Mouse (Mus musculus) heart, embryonic 11.5 days (tissue): ENCODE measurements at regions not wholly inside any gene's neighbourhood (a gene's known extent, or its start where the extent isn't known, plus 50 kb on each side); places are given as distances from the start of the nearest gene placed in this dataset.

ENCODE experiments used
- ATAC-seq: fragments of 200-750 bp; cut with Nextera tagmentation; replicated peaks from 2 replicates; pipeline ENCODE4 v1.8.0; 2017; ENCODE audit warnings: moderate library complexity; ENCODE audit not compliant: insufficient number of reproducible peaks, low FRiP score, low TSS enrichment
- H3K27ac ChIP-seq: fragments of 300-500 bp; sonication (generic); 2 replicates; pipeline ENCODE4 v1.5.1; 2014; ENCODE audit warnings: mild to moderate bottlenecking, low read depth, low read length
- H3K27me3 ChIP-seq: fragments of 300-500 bp; sonication (generic); 2 replicates; pipeline ENCODE4 v1.6.1; 2014; ENCODE audit warnings: mild to moderate bottlenecking, low read length, mixed read lengths; ENCODE audit not compliant: control insufficient read depth, insufficient read depth
- H3K36me3 ChIP-seq: fragments of 300-500 bp; sonication (generic); 2 replicates; pipeline ENCODE4 v1.6.1; 2014; ENCODE audit warnings: mild to moderate bottlenecking, low read length, moderate library complexity, mixed read lengths; ENCODE audit not compliant: control insufficient read depth, insufficient read depth
- H3K4me1 ChIP-seq: fragments of 300-500 bp; sonication (generic); 2 replicates; pipeline ENCODE4 v1.6.1; 2014; ENCODE audit warnings: low read length; ENCODE audit not compliant: control insufficient read depth, insufficient read depth
- H3K4me2 ChIP-seq: fragments of 300-500 bp; sonication (generic); 2 replicates; pipeline ENCODE4 v1.6.1; 2014; ENCODE audit warnings: mild to moderate bottlenecking, moderate library complexity
- H3K4me3 ChIP-seq: fragments of 300-500 bp; sonication (generic); 2 replicates; pipeline ENCODE4 v1.5.1; 2014; ENCODE audit warnings: low read depth, low read length
- H3K9ac ChIP-seq: fragments of 300-500 bp; sonication (generic); 2 replicates; pipeline ENCODE4 v1.6.1; 2014; ENCODE audit warnings: mild to moderate bottlenecking, low read depth, low read length, moderate library complexity
- H3K9me3 ChIP-seq: fragments of 300-500 bp; sonication (generic); replicated peaks from 2 replicates; pipeline ENCODE4 v1.6.1; 2016; ENCODE audit warnings: low read length; ENCODE audit not compliant: control insufficient read depth
- WGBS: fragments of 180-500 bp; shearing (Covaris S2); extraction: QIAGEN DNeasy Blood & Tissue Kit; methylation state at CpG from one replicate; pipeline ENCODE4 v1.1.7; 2014; ENCODE audit not compliant: insufficient replicate concordance; 5-methylcytosine and 5-hydroxymethylcytosine counted together

GRCm38 (mm10) chr13:28425116-28425515 lies 167.8 kb downstream of the Gm11361 start:
- Histone ChIP-seq H3K27me3 (no peaks in the 10 kb centered on the region), H3K36me3 (no peaks in the 10 kb centered on the region), H3K9me3 (no peaks in the 10 kb centered on the region), H3K27ac (no peak overlapping the region), H3K4me3 (no peak overlapping the region), H3K4me2 (no peak overlapping the region), H3K9ac (no peak overlapping the region), H3K4me1 (peaks cover 26% of the 10 kb centered on the region)
- WGBS = 80% methylated on average over 3 of the region's 3 CpGs
- ATAC-seq = no peak

GRCm38 (mm10) chr13:28424446-28425059 lies 167.2 kb downstream of the Gm11361 start:
- no peak for ATAC-seq
- Histone ChIP-seq H3K4me1 (peaks cover 30% of the 10 kb centered on the region), H3K9ac (no peak overlapping the region), H3K9me3 (no peaks in the 10 kb centered on the region), H3K36me3 (no peaks in the 10 kb centered on the region), H3K4me3 (no peak overlapping the region), H3K4me2 (no peak overlapping the region), H3K27me3 (no peaks in the 10 kb centered on the region), H3K27ac (no peak overlapping the region)
- WGBS = 38% methylated on average over 8 of the region's 8 CpGs

DNA sequence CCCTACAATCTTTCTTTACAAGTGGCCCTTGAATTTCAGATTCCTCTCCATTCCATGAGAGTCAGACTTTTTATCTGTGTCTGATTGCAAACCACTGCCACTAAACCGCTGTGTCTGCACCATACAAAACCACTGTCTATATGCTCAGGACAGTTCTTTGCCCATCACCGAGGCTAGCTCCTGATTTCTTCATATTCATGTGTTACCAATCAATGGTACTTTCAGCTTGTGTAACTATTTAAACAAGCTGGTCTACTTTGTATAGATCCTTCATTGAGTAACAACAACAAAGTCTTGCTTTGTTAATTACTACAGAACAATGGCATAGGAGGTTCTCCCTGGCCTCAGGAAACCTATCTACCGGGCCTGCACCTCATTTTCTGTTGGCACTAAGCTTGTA lies 164.0 kb downstream of the Gm11361 start:
- Histone ChIP-seq H3K36me3 (no peaks in the 10 kb centered on the region), H3K9ac (no peak overlapping the region), H3K4me1 (peaks cover 56% of the 10 kb centered on the region), H3K4me2 (peak overlapping the region; percentile 4; the same call in 1 of the 2 replicates), H3K9me3 (no peaks in the 10 kb centered on the region), H3K27me3 (no peaks in the 10 kb centered on the region), H3K4me3 (no peak overlapping the region), H3K27ac (0 out of 2 replicates have a peak overlapping the region, but pooled peaks have one; percentile 29)
- WGBS = 45% methylated on average over 3 of the region's 3 CpGs
- no peak for ATAC-seq

DNA sequence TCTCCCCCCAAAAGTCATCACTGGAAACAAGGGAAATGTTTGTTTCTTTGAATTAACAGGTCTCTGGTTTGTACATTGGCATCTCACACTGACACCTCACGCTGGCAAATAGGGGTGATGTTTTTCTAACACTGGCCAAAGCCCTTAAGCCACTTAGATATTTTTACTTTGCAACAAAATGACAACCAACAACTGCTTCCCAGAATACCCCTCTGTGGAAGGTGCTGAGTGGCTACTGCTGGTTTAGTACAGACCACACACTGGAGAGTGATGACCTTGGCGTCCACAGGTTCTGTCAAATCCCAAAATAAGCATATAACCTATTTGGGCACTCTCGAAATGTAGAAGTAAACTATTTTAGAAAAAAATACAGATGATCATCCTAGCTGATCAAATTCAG lies 163.3 kb downstream of the Gm11361 start:
- Histone ChIP-seq H3K4me2 (no peak overlapping the region), H3K4me1 (peaks cover 59% of the 10 kb centered on the region), H3K36me3 (no peaks in the 10 kb centered on the region), H3K4me3 (no peak overlapping the region), H3K27ac (0 out of 2 replicates have a peak overlapping the region, but pooled peaks have one; percentile 29), H3K27me3 (no peaks in the 10 kb centered on the region), H3K9me3 (no peaks in the 10 kb centered on the region), H3K9ac (no peak overlapping the region)
- WGBS = 52% methylated on average over 3 of the region's 3 CpGs
- no peak for ATAC-seq

- H3K4me3 ChIP-seq = no peak overlapping the region
- no peaks in the 10 kb centered on the region for H3K9me3 ChIP-seq
- no peaks in the 10 kb centered on the region for H3K27me3 ChIP-seq
- H3K27ac ChIP-seq = no peak overlapping the region
- WGBS = 61% methylated on average over 16 of the region's 16 CpGs
- H3K4me1 ChIP-seq = peaks cover 54% of the 10 kb centered on the region
- no peak for ATAC-seq
- H3K4me2 ChIP-seq = peak overlapping the region; percentile 29
- H3K9ac ChIP-seq = peak overlapping the region; percentile 30
- H3K36me3 ChIP-seq = no peaks in the 10 kb centered on the region
These were observed 162.6 kb downstream of the Gm11361 start for GRCm38 (mm10) chr13:28419950-28420381.

DNA sequence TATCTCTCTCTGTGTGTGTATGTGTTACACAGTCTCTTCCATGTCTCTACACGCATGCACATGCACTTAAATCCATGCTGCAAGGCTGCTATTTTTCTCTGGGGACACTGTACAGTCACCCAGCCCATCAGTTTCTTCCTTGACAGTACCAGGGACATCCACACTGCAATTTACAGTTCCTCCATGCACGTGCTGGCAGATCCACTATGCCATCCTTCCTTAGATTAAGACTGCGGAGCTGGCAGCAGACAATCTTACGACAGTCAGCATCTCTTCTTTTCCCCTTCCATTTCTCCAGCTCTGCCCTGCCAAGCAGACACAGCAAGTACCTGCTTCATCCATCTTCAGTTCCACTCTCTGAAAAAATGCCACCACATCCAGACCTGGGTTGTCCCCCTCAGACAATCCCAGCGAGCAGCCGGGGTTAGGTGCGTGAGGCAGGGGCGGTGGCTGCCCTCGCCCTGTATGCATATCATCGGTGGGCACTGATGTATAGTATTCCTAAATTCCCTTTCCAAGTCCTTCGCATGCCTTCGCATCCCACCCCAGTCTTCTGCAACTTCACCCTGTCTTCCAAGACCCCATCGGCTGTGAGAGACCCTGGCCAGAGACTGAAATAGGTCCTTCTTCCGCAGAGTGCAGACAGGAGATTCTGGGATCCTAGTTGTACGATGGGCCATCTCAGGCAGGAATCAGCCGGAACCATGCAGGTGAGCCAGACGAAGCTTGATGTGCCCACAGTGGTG lies 161.8 kb downstream of the Gm11361 start:
- Histone ChIP-seq H3K4me3 (no peak overlapping the region), H3K4me1 (peaks cover 47% of the 10 kb centered on the region), H3K9me3 (no peaks in the 10 kb centered on the region), H3K27me3 (no peaks in the 10 kb centered on the region), H3K27ac (peak overlapping the region; percentile 94), H3K36me3 (no peaks in the 10 kb centered on the region), H3K9ac (0 out of 2 replicates have a peak overlapping the region, but pooled peaks have one; percentile 5), H3K4me2 (peak overlapping the region; percentile 63)
- WGBS = 85% methylated on average over 17 of the region's 17 CpGs
- ATAC-seq = no peak

DNA sequence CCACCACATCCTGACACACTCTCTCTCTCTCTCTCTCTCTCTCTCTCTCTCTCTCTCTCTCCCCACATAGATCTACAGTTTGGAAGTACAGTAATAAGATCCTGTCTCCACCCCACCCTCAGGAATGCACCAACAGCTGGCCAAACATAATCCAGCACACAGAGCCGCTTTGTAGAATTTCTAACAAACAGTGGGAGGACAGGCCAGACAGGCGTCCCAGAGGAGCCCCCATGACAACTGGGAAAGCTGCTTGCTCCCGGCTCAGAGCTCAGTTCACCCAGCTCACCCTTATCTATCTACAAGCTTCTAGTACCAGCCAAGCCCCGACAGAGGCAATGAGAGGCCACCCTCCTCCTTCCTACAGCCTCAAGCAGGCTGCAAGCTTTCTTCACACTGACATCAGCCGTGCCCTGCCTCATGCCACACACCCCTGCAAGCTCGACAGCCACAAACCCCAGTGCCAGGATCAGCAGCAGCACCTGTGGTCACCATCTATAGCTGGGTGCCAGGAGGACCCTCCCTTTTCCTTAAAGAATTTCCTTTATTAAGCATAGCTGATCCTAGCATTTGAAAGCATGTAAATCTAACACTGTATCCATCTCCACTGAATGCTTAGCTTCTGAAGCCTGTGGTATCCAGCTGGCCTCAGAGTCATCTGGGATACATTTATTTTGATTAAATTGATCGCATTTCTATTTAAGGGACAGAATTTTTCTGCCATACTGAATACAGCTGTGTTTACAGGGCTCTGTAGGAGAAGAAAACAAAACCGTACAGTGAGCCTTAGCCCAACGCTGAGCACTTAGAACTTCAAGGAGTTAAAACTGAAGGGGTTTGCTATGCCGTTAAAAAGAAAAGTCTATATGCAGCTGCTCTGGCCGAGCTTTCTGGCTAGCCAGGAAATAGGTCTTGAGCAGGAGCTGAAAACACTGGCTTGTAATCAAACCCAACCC lies 160.9 kb downstream of the Gm11361 start:
- H3K4me1 ChIP-seq = peaks cover 45% of the 10 kb centered on the region
- H3K27ac ChIP-seq = peak overlapping the region; percentile 94
- H3K9me3 ChIP-seq = no peaks in the 10 kb centered on the region
- no peaks in the 10 kb centered on the region for H3K27me3 ChIP-seq
- H3K4me3 ChIP-seq = peak overlapping the region; percentile 25
- 15% methylated on average over 11 of the region's 11 CpGs for WGBS
- no peaks in the 10 kb centered on the region for H3K36me3 ChIP-seq
- peak; percentile 78 for ATAC-seq
- H3K9ac ChIP-seq = peak overlapping the region; percentile 58; the same call in 1 of the 2 replicates
- peak overlapping the region; percentile 63 for H3K4me2 ChIP-seq

GRCm38 (mm10) chr13:28417431-28417928 lies 160.2 kb downstream of the Gm11361 start:
- Histone ChIP-seq H3K9ac (peak overlapping the region; percentile 58; the same call in 1 of the 2 replicates), H3K36me3 (no peaks in the 10 kb centered on the region), H3K4me2 (peak overlapping the region; percentile 63), H3K27ac (peak overlapping the region; percentile 94), H3K4me1 (peaks cover 45% of the 10 kb centered on the region), H3K9me3 (no peaks in the 10 kb centered on the region), H3K4me3 (peak overlapping the region; percentile 25), H3K27me3 (no peaks in the 10 kb centered on the region)
- 7% methylated on average over 7 of the region's 7 CpGs for WGBS
- peak; percentile 76 for ATAC-seq
